Mouse (Mus musculus) ES-Bruce4 (cell line): Measurements from ENCODE around the gene Plekhf1.

Source experiments
- CTCF ChIP-seq: IDR thresholded peaks from one replicate; pipeline ENCODE4 v1.8.1; 2011; ENCODE audit warnings: low read depth, low read length
- POLR2A ChIP-seq: IDR thresholded peaks from one replicate; pipeline ENCODE4 v1.8.1; 2011; ENCODE audit warnings: low read length; ENCODE audit not compliant: insufficient read depth

GRCm38 (mm10) chr7:38237140-38237539 is 9.3 kb upstream of the Plekhf1 start:
- TF ChIP-seq CTCF (no peak), POLR2A (no peak)
